Mouse (Mus musculus) heart, embryonic 14.5 days (tissue): Measurements from ENCODE around the gene Noxo1. TPM values are rescaled to one million over a fixed set of nuclear protein-coding genes. Genes with fewer than 3 reads are reported as not detected.
"Not testable (repeated sequence)": the region's sequence is repeated elsewhere in the genome, so short reads cannot be mapped to it uniquely, and the experiment has no call there.

ENCODE experiments used
- ATAC-seq: fragments of 200-750 bp; cut with Nextera tagmentation; 2 replicates; pipeline ENCODE4 v1.8.0; 2017; ENCODE audit warnings: low read depth, moderate TSS enrichment; ENCODE audit not compliant: insufficient number of reproducible peaks, insufficient read depth, low FRiP score
- H3K27ac ChIP-seq, 2 experiments: fragments of 200-500 bp in 1 of 2; fragments of 300-500 bp in 1 of 2; sonication (generic) in 1 of 2; replicated peaks in 1 of 2; 2 replicates each; pipeline ENCODE4 v1.5.1; 2012 to 2014; ENCODE audit warnings: low read depth in 2 of 2, low read length in 2 of 2, control low read depth in 1 of 2, mild to moderate bottlenecking in 1 of 2, mixed read lengths in 1 of 2; ENCODE audit not compliant: control insufficient read depth in 1 of 2, insufficient read depth in 1 of 2
- H3K27me3 ChIP-seq: fragments of 300-500 bp; sonication (generic); 2 replicates; pipeline ENCODE4 v1.6.1; 2014; ENCODE audit warnings: mild to moderate bottlenecking, low read length, control low read depth; ENCODE audit not compliant: control insufficient read depth, insufficient read depth
- H3K36me3 ChIP-seq: fragments of 300-500 bp; sonication (generic); 2 replicates; pipeline ENCODE4 v1.6.1; 2014; ENCODE audit warnings: mild to moderate bottlenecking, control low read depth, low read length, mixed read lengths; ENCODE audit not compliant: control insufficient read depth, insufficient read depth
- H3K4me1 ChIP-seq, 2 experiments: fragments of 200-500 bp in 1 of 2; fragments of 300-500 bp in 1 of 2; sonication (generic) in 1 of 2; 2 replicates each; pipeline ENCODE4 v1.6.1; 2012 to 2014; ENCODE audit warnings: low read length in 2 of 2, control low read depth in 1 of 2, mixed read lengths in 1 of 2; ENCODE audit not compliant: control insufficient read depth in 2 of 2, insufficient read depth in 2 of 2
- H3K4me2 ChIP-seq: fragments of 300-500 bp; sonication (generic); 2 replicates; pipeline ENCODE4 v1.6.1; 2014; ENCODE audit warnings: mild to moderate bottlenecking, low read length
- H3K4me3 ChIP-seq, 2 experiments: fragments of 200-500 bp in 1 of 2; fragments of 300-500 bp in 1 of 2; sonication (generic) in 1 of 2; 2 replicates each; pipeline ENCODE4 v1.5.1; 2012 to 2014; ENCODE audit warnings: low read length in 2 of 2, mild to moderate bottlenecking in 2 of 2, control low read depth in 1 of 2, low read depth in 1 of 2, moderate library complexity in 1 of 2; ENCODE audit not compliant: control insufficient read depth in 1 of 2, insufficient read depth in 1 of 2
- H3K9ac ChIP-seq: fragments of 300-500 bp; sonication (generic); 2 replicates; pipeline ENCODE4 v1.6.1; 2014; ENCODE audit warnings: mild to moderate bottlenecking, low read length
- H3K9me3 ChIP-seq: fragments of 300-500 bp; sonication (generic); 2 replicates; pipeline ENCODE4 v1.6.1; 2016; ENCODE audit warnings: low read length, control low read depth; ENCODE audit not compliant: control insufficient read depth
- WGBS: fragments of 180-500 bp; shearing (Covaris S2); extraction: QIAGEN DNeasy Blood & Tissue Kit; methylation state at CpG from one replicate; pipeline ENCODE4 v1.1.7; 2014; 5-methylcytosine and 5-hydroxymethylcytosine counted together
- polyA plus RNA-seq: library from polyadenylated mRNA; unstranded; fragments of >200 nt; fragmentation: Nextera tagmentation; extraction: Ambion mirVana; gene quantifications from 2 replicates; pipeline ENCODE4 v1.2.1, GENCODE M21; 2014

Gene Noxo1
- polyA plus RNA-seq, 1 experiment from 2014 or later: 0.68 TPM

DNA sequence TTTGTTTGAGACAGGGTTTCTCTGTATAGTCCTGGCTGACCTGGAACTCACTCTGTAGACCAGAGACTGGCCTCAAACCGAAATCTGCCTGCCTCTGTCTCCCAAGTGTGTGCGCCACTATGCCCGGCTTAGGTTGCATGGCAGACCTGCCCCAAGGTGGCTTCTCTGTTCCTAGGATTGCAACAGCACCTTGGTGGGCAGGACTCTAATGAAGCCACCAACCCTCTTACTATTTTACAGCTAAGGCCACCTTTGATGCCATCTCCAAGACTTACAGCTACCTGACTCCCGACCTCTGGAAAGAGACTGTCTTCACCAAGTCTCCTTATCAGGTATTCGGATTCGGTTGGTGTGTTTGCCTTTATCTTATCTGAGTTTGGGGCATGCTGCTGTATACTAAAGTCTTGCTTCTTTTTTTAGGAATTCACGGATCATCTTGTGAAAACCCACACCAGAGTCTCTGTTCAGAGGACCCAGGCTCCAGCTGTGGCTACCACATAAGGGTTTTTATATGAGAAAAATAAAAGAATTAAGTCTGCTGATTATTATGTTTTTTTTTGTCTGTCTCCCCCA lies 25.4 kb downstream of the Noxo1 start:
- peak overlapping the region; percentile 74 for H3K4me2 ChIP-seq
- H3K27ac ChIP-seq, H3K27me3 ChIP-seq, ATAC-seq, H3K9me3 ChIP-seq: not testable (repeated sequence)
- H3K4me1 ChIP-seq: peaks cover 6 to 30% of the 10 kb centered on the region in 2 experiments
- H3K4me3 ChIP-seq: peak overlapping the region; percentile 13 to 57
- peak overlapping the region; percentile 88 for H3K9ac ChIP-seq
- 26% methylated on average over 7 of the region's 7 CpGs for WGBS
- peaks cover 40% of the 10 kb centered on the region for H3K36me3 ChIP-seq

DNA sequence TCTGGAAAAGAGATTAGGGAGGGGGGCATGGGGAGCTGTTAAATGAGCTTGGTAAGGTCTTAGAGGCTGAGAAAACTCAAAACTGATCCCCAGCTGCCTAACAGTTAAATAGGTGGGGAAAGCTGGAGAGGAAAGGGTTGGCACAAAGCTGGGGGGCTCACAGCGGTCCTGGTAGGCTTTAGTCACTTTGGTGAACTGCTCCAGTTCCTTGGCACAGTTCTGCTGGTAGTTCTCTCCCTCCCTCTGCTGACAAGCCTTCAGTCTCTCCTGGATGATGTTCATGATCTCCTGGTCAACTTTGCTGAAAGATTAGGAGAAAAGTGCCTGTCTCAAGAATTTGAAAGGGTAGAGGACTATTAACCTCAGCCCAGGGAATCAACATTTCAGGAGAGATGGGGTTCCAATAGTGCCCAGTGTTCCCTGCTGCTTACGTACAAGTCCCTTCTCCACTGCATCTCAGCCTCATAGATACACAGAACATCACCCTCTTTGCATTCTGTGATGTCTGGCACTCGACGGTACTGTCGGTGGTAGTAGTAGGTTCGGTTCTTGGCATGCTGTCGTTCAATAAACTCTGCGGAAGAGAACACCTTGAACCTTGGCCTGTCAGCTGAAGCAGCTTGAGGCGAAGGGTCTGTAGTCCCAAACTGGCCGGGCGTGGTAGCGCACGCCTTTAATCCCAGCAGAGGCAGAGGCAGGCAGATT lies 26.3 kb downstream of the Noxo1 start:
- H3K4me1 ChIP-seq: peaks cover 6 to 30% of the 10 kb centered on the region in 2 experiments
- peaks cover 34% of the 10 kb centered on the region for H3K36me3 ChIP-seq
- no peaks in the 10 kb centered on the region for H3K27me3 ChIP-seq
- ATAC-seq: no peak
- H3K4me3 ChIP-seq: no peak overlapping the region; a peak in 1 of 4 replicates
- H3K27ac ChIP-seq: no peak overlapping the region
- no peaks in the 10 kb centered on the region for H3K9me3 ChIP-seq
- 36% methylated on average over 13 of the region's 13 CpGs for WGBS
- H3K9ac ChIP-seq: 0 out of 2 replicates have a peak overlapping the region, but pooled peaks have one; percentile 99
- peak overlapping the region; percentile 74 for H3K4me2 ChIP-seq

GRCm38 (mm10) chr17:24723122-24723880 lies 27.3 kb downstream of the Noxo1 start:
- 2% methylated on average over 12 of the region's 12 CpGs for WGBS
- H3K9me3 ChIP-seq: no peaks in the 10 kb centered on the region
- no peak for ATAC-seq
- H3K4me1 ChIP-seq: peaks cover 6 to 30% of the 10 kb centered on the region in 2 experiments
- peaks cover 27% of the 10 kb centered on the region for H3K36me3 ChIP-seq
- H3K4me3 ChIP-seq: peak overlapping the region; percentile 86 to 89
- peak overlapping the region; percentile 99 for H3K9ac ChIP-seq
- peak overlapping the region; percentile 86 to 94 for H3K27ac ChIP-seq
- H3K4me2 ChIP-seq: peak overlapping the region; percentile 74
- H3K27me3 ChIP-seq: no peaks in the 10 kb centered on the region

DNA sequence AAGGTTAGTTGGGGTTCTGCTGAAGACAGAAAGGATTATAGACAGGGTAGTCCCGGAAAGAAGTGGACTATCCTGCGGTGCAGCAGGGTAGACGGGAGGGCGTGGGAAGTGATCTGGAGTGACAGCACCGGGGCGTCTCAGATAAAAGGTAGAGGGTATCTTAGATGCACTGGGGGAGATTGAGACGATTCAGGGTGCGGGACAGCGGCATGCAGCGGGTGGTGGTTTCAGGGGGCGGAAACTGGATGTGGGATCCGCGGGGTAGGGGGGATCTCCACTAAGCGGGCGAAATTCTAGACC lies 27.8 kb downstream of the Noxo1 start:
- H3K27ac ChIP-seq: peak overlapping the region; percentile 86 to 94
- no peaks in the 10 kb centered on the region for H3K9me3 ChIP-seq
- H3K27me3 ChIP-seq: no peaks in the 10 kb centered on the region
- 0% methylated on average over 15 of the region's 15 CpGs for WGBS
- peak overlapping the region; percentile 86 to 89 for H3K4me3 ChIP-seq
- H3K9ac ChIP-seq: peak overlapping the region; percentile 99
- peaks cover 22% of the 10 kb centered on the region for H3K36me3 ChIP-seq
- peak; percentile 0; the same call in 1 of the 2 replicates for ATAC-seq
- peak overlapping the region; percentile 74 for H3K4me2 ChIP-seq
- H3K4me1 ChIP-seq: peaks cover 6 to 26% of the 10 kb centered on the region in 2 experiments

DNA sequence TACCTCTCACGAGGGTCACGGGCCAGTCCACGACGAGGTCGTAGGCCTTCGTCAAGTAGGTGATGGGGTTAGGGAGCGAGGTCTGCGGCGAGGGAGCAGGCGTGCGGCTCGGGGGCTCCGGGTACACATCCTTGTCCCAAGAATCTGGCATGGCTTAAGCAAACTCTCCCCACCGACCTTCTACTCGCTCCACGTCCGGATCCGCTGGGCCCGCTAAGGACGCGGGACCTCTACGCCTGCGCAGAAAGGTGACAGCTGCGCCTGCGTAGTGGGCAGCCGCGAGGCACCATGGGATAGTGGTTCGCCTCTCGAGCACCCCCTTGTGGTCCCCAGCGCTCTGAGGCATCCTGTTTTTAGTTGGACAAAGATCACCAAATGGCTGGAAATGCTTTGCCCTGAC lies 28.1 kb downstream of the Noxo1 start, which contains the start of gene Ndufb10:
Gene Ndufb10, minus strand, starts transcription at position 295 of the 400 bp plus-strand sequence.
- peak; percentile 67 for ATAC-seq
- under 1% methylated on average over 30 of the region's 30 CpGs for WGBS
- H3K27ac ChIP-seq: peak within 1 kb of the TSS; percentile 86 to 94
- peaks cover 6 to 24% of the 10 kb centered on the region in 2 experiments for H3K4me1 ChIP-seq
- H3K4me3 ChIP-seq: peak within 1 kb of the TSS; percentile 86 to 89
- H3K36me3 ChIP-seq: peaks cover 22% of the 10 kb centered on the region
- peak within 1 kb of the TSS; percentile 74 for H3K4me2 ChIP-seq
- peak within 1 kb of the TSS; percentile 99 for H3K9ac ChIP-seq
- H3K9me3 ChIP-seq: no peaks in the 10 kb centered on the region
- H3K27me3 ChIP-seq: no peaks in the 10 kb centered on the region

DNA sequence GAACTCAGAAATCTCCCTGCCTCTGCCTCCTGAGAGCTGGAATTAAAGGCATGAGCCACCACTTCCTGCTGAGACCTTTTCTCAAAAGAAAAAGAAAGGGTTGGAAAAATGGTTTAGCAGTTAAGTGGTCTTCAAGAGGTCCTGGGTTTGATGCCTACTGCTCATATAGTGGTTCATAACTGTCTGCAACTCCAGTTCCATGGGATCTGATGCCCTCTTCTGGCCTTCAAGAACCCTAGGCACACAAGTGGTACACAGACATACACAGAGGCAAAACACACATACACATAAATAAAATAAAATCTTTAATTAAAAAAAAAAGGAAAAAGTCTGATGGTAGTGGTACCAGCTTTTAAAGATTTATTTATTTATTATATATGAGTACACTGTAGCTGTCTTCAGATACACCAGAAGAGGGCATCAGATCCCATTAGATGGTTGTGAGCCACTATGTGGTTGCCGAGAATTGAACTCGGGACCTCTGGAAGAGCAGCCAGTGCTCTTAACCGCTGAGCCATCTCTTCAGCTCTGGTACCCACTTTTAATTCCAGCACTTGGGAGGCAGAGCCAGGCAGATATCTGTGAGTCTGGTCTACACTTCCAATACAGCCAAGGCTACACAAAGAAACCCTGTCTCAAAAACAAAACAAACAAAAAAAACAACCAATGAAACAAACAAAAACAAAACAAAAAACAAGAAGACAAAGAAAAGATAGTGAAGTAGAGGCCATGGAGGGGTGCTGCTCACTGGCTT lies 29.8 kb downstream of the Noxo1 start:
- Histone ChIP-seq H3K4me1 (peaks cover 6 to 24% of the 10 kb centered on the region in 2 experiments), H3K36me3 (peaks cover 19% of the 10 kb centered on the region), H3K9ac (no peak overlapping the region), H3K27ac (no peak overlapping the region), H3K4me3 (no peak overlapping the region), H3K4me2 (no peak overlapping the region), H3K9me3 (no peaks in the 10 kb centered on the region), H3K27me3 (no peaks in the 10 kb centered on the region)
- ATAC-seq: no peak
- 69% methylated on average over 3 of the region's 3 CpGs for WGBS

DNA sequence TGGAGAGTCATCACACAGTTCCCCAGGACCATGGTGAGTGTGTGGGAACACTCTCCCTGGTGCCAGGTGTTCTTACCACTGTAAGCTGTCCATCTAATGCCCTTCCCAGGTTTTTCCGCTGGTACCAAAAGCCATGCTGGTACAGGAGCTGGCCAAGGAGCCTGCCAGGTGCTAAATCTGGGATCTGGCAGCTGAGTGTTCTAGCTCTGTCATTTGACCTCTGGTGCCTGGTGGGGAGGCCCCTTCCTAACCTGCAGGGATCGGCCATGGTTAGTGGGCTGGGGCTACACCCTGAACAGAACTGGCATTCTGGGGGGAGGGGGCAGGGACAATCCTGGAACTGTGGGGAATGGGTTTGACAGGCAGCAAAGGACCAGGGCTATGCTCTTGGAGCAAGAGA lies 31.6 kb downstream of the Noxo1 start, which contains the start of gene Rpl3l:
Gene Rpl3l, plus strand, starts transcription at position 203 of the 400 bp plus-strand sequence.
- Histone ChIP-seq H3K9me3 (no peaks in the 10 kb centered on the region), H3K4me1 (peaks cover 10 to 21% of the 10 kb centered on the region in 2 experiments), H3K27ac (no peak within 1 kb of the TSS), H3K27me3 (no peaks in the 10 kb centered on the region), H3K36me3 (peaks cover 1% of the 10 kb centered on the region), H3K9ac (no peak within 1 kb of the TSS), H3K4me3 (no peak within 1 kb of the TSS), H3K4me2 (no peak within 1 kb of the TSS)
- ATAC-seq: no peak
- WGBS: 62% methylated on average over 2 of the region's 2 CpGs
